Mouse (Mus musculus): ENCODE measurements around the gene Mobp. TPM values are rescaled to one million over a fixed set of nuclear protein-coding genes. Genes with fewer than 3 reads are reported as not detected.

Mobp gene
- polyA plus RNA-seq, 1 experiment from 2014 or later: not detected

Other genes with a start within 250 kb of the Mobp start
- 22.4 and 24.0 TPM in 2 replicates for gene Gorasp1, start 212.1 kb upstream of the Mobp start, polyA plus RNA-seq (2016; fragmentation: Nextera tagmentation; extraction: Ambion mirVana)
- gene Ttc21a, start 212.1 kb upstream of the Mobp start, polyA plus RNA-seq (2016; fragmentation: Nextera tagmentation; extraction: Ambion mirVana): 1.1 and 1.5 TPM in 2 replicates
- 2.6 and 2.8 TPM in 2 replicates for gene Csrnp1, start 165.0 kb upstream of the Mobp start, polyA plus RNA-seq (2016; fragmentation: Nextera tagmentation; extraction: Ambion mirVana)
- 0.04 and 0.17 TPM in 2 replicates for gene Xirp1, start 126.1 kb upstream of the Mobp start, polyA plus RNA-seq (2016; fragmentation: Nextera tagmentation; extraction: Ambion mirVana)
- gene Cx3cr1, start 79.8 kb upstream of the Mobp start, polyA plus RNA-seq (2016; fragmentation: Nextera tagmentation; extraction: Ambion mirVana): 7.5 and 8.2 TPM in 2 replicates
- gene Ccr8, start 57.6 kb upstream of the Mobp start, polyA plus RNA-seq (2016; fragmentation: Nextera tagmentation; extraction: Ambion mirVana): not detected in 2 replicates
- 35.0 and 38.0 TPM in 2 replicates for gene Slc25a38, start 39.3 kb upstream of the Mobp start, polyA plus RNA-seq (2016; fragmentation: Nextera tagmentation; extraction: Ambion mirVana)
- 793 and 930 TPM in 2 replicates for gene Rpsa, start 22.0 kb upstream of the Mobp start, polyA plus RNA-seq (2016; fragmentation: Nextera tagmentation; extraction: Ambion mirVana)
- 1.8 and 2.9 TPM in 2 replicates for gene Myrip, start 151.8 kb downstream of the Mobp start, polyA plus RNA-seq (2016; fragmentation: Nextera tagmentation; extraction: Ambion mirVana)

Measured in hindbrain, embryonic 12.5 days (tissue).